Mouse (Mus musculus): ENCODE measurements at regions not wholly inside any gene's neighbourhood (a gene's known extent, or its start where the extent isn't known, plus 50 kb on each side); places are given as distances from the start of the nearest gene placed in this dataset.

DNA sequence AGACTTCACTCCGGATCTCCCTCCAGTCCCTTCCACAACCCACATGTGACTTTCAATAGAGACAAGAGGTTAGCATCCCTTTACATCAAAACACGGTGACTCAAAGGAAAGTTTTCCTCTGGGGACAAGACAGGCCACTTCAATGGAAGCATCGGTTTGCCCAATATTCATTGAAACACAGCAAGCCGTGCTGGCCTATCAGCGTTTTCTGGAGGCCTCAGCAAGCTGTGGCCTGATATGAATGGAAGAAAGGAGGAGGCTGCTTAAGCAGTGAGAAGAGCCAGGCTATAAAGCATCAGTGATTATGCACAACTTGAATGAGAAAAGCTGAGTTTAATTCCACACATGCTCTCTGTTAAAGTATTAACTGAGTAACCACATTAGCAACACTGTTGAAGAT lies 125.3 kb upstream of the Map3k7 start:
- DNase-seq, result no peak

DNA sequence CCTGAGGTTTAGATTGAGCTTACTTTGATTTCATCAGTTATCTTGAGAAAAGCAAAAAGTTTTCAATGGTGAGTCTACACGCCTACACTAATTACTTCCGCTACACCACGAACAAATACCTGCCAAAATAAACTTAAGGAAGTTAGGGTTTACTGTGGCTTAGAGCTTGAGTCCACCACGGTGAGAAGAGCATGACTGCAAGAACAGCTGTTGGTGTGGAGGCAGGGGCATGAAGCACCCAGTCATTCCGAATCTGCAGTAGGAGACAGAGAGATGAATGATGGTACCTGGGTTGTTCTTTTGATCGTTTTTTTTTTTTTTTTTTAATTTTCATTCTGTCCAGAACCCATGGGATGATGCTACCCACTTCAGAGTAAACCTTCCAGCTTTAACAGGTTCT lies 114.1 kb upstream of the Map3k7 start:
- DNase-seq, result no peak

DNA sequence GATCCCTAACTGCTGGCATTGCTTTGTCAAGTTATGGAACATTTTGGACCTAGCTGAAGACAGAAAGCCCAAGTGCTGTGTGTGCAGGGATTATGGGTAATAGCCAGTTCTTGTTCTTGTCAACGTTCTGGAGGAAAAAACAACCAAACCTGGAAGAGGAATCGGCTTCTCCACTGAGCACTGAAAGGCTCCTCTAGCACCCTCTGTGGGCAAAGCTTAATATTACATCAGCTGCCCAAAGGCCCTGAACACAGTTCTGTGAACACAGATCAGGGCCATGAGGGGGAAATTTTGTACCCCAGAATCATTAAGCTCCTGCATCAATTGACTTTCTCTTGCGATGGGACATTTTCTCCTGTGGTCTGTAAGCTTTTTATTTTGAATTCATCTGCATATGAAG lies 112.9 kb upstream of the Map3k7 start:
- DNase-seq, result no peak

DNA sequence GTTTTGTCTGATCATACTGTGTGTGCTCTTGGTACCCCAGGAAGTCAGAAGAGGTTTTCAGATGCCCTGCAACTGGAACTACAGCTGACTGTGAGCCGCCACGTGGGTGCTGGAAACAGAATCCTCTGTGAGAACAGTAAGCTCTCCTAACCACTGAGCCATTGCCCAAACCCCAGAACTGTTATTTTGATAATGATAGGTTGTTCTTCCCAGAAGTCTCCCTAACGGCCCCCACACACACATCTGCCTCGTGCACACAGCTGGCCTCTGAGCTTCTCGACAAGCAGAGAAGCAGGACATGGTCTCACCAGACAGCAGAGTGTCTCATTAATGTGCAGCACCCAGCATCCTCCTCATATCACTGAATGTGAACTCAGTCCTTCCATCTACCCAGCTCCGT lies 110.0 kb upstream of the Map3k7 start:
- DNase-seq, result no peak

DNA sequence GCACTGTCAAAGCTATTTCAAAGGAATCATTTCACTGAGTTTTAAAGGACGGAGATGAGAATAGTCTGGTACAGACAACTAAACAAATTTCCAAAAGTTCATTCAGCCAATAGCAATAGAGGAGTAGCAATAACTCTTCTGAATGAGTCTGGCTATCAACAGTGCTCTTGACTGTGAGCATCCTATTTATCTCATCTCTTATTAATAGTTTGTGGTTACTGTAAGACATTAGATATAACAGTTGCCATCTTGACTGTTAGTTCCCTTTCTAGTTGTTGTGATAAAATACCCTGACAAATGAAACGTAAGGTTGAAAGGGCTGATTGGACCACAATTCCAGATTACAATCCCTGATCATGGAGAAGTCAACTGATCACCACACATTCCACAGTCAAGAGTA lies 103.5 kb upstream of the Map3k7 start:
- DNase-seq, result no peak

DNA sequence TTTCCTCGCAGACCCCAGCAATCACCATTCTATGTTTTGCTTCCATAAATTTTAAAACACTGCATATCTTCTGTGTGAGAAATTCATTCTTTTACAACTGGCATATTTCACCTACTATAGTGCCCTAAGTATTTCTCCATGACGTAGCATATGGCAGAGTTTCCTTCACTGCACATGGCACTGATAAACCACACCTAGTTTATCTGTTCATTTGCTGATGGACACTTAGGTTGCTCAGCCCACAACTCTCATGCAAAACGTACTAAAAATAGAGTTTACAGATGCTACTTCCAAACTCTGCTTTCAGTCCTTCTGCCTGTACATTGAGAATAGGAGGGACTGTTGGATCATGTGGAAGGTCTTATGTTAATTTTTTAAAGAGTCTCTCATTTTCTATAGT lies 102.7 kb upstream of the Map3k7 start:
- no peak for DNase-seq

DNA sequence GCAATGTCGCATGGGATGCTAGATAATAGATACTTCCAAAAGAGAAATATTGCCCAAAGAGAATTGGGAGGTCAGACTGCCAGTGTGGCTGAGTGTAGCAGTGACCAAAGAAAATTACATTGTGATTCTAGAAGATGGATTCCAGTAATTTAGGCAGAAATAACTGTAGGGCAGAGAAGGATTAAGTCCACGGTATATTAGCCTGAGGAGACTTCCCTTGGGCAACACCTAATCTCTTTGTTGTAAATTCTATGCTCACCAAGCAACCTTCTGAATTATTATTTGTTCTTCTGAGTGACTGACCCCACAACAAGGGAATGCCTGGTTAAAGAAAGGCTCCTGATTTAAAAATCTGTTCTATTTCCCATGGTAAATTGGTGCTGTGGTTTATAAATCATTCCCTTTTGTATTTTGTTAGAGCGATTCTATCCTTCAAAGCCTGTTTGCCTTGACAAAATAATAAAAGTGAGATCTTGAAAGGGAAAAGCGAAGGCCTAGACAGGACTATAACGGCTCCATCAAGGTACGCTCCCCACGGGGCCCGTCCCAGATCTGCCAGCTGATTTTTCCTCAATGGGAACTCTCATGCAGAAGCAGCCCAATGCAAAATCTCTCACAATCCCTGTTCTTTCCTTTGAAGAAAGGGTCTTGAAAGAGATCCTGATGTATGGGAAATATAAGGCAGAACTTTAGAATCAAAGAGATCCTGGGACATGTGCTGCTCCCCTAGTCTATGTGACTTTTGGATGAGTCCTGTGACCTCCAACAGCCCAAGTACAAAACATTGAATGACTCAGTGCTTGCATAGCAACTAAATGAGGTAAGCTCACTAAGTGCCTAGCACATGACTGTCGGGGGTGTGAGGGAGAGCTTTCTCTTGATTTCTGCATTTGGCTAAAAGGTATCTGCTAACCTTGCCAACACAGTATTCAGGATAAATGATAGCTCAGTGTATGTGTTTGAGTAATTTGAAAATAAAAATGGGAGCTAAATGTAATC lies 90.6 kb upstream of the Map3k7 start:
- no peak for DNase-seq

DNA sequence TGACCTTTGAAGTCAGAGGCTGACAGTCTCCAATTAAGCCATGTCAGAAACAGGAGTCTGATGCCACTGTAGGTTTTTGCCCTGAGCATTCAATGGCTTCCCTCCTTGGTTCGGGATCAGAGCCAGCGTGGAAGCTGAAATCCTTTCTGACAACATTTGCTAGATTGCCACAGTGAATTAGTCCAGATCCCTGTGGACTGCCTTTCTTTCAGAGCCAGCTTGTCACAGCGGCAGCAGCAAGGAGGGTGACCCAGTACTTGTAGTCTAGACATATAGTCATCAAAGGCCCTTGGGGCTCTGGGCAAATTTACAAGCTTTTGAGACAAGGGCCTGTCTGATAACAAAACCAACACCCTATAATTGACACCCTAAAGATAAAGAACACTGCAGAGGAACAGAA lies 86.5 kb upstream of the Map3k7 start:
- no peak for DNase-seq

DNA sequence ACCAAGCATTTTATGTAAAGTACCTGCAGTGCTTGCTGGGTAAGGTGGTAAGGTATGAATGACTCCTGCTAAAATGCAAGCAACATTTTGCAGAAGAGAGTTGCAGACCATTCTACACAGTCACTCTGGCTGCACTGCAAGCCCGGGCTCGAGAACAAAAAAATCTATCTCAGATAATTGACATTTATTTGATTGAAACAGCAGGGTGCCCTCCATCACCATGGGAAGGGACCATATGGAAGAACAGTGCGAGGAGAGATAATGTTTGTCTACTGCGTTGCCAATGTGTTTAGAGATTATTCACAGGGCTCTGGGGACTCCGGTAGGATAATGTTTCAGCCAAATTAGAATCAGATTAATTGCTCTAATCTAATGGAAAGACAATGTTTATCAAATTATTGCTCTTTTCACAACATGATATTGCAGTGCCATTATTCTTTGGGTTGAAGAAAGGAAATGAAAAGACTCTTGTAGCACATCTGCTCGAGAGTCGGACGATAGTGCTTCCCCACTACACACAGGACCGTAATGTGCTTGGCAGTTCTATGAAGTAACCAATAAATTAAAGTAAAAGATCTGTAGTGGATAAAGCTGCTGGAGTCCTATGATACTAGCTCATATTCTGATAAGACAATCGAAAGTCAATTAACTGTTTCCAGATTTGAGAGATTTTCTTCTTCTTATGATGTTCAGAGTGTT lies 85.3 kb upstream of the Map3k7 start:
- DNase-seq, result no peak

DNA sequence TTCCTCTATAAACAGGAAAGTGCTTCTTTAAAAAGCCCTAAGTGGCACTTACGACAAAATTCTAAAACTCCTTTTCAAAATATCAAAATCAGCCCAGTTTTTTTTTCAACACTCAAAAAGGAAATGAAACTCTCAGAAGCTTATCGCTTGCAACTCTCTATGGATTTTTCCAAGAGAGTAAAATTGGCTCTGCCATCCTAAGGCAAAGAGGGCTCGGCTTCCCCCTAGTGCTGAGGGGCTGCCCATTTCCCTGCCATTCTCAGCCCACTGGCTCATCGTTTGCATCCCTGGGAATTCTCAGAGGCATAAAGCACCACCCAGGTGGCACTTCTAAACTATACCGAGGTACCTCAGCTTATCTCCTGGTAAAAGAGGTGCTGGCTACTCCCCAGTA lies 84.7 kb upstream of the Map3k7 start:
- no peak for DNase-seq

DNA sequence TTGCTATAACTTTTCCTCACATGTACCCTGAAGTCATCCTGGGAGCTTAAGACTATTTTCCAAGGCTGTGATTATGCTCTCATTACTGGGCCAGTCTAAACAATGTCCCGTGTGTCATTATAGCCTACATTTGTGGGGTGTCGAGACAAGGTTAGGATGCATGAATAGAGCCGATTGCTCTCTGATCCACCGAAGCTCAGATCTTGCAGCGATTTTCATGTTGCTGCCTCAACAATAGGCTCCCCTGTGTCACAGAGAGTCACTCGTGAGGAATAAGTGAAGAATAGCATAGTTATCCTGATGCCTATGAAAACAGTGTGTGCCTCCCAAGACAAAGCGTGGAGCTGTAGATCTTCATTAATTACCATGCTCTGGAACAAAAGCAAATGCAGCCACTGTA lies 83.7 kb upstream of the Map3k7 start:
- no peak for DNase-seq

DNA sequence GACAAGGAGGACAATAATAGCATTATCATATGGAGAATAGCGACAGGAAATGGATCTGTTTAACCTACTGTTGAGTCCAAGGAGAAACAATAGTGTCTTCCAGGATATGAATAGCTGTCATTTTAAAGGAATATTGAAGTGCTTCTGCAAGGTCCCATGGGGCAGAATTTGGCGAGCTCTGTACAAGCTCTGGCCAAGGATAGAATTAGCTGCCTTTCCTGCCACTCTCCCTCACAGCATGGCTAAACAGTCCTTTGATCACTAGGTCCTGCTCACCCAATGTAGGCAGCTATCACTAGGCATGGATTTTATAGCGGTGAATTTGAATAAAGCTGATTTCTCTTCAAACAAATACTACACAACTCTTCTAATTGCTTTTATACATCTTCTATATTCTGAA lies 74.2 kb upstream of the Map3k7 start:
- no peak for DNase-seq

DNA sequence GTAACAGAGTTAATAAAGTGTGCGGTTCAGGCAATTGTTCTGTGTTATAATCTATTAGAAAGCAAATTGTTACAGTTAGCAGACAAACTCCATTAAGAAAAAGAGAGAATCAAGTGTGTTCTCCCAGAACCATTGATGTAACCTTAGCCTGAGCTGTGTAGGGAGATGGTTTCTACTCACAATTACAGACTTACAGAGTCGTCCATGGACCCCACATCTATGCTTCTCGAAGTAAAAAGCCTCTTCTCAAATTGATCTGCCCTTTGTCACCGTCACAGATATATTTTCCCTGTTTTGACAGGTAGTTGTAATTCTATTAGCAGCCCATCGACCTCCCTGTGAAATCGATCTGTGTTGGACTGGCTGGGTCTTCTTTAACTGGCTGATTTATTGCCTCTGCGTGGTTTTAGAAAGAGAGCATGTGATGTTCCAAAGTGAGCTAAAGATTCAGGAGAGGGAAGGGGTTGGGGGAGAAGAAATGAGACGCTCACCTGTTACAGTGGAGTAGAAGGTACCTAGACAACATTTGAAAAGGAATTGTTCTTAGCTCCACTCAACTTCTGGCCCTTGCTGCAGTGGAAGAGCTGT lies 54.7 kb upstream of the Map3k7 start:
- DNase-seq, result no peak
